Mouse (Mus musculus): ENCODE measurements around the gene Trappc10.
"Not testable (repeated sequence)": the region's sequence is repeated elsewhere in the genome, so short reads cannot be mapped to it uniquely, and the experiment has no call there.

Gene Trappc10

GRCm38 (mm10) chr10:78211311-78211710 lies 33.1 kb downstream of the Trappc10 start:
- DNase-seq (ENCODE audit: extremely low spot score) = no peak

DNA sequence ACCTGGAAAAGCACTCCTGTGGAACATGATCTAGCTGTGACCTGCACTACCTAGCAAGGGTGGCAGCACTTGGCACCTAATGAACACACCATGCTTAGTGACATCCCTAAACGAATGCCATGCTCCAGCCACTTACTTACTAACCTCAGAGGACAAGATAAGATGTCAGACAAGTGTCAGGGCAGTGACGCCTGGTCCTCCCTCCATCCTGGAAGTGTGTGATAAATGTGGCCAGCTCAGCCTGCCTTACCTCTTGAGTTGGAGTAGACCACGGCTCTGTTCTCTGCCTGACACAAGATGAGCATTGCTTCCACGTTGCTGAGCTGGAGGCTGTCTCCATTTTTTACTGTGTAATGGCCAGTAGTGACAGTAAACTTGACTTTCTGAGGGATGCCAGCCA lies 43.3 kb downstream of the Trappc10 start:
- no peak for DNase-seq (ENCODE audit: extremely low spot score)

DNA sequence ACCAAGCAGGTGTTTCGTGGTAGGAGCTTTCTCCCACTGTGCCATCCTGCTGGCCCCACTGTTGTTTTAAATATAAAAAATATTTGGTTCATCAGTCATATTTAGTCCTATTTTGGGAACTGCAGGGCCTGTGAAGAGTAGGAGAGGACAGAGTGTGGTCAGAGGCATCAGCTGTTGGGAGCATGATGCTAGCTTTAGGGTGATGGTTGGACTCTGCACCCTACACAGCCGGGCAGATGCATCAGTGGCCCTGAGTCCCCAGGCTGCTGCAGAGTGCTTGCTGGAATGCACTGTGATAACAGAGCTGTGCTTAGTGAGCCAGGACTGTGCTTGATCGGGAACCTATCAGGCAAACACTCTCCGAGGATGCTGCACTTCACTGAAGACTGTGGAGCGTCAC lies 51.5 kb downstream of the Trappc10 start:
- DNase-seq (ENCODE audit: extremely low spot score) = no peak

- not testable (repeated sequence) for DNase-seq (ENCODE audit: extremely low spot score)
Measured at GRCm38 (mm10) chr10:78186076-78186475, 58.4 kb downstream of the Trappc10 start.

DNA sequence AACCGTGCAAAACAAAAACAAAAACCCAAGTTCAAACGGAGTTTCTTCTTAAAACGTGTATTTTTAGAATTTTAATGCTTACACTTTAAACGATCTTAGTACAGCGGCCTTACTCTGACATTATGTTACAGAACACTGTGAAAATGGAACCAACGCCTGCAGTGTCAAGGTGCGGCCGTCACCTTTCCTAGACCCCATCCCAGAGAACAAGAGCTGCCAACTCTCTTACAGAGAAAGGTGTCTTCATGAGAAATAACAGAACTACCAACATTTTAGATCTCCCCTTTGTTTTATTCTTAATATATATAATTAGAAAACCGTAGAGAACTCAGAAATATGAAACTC lies 59.1 kb downstream of the Trappc10 start:
- DNase-seq (ENCODE audit: extremely low spot score) = no peak

- peak; percentile 89 for DNase-seq (ENCODE audit: extremely low spot score)
Measured at GRCm38 (mm10) chr10:78184531-78185380, 59.7 kb downstream of the Trappc10 start, which contains the start of gene Pwp2. Gene Pwp2 (minus strand): TSS chr10:78185149.

DNA sequence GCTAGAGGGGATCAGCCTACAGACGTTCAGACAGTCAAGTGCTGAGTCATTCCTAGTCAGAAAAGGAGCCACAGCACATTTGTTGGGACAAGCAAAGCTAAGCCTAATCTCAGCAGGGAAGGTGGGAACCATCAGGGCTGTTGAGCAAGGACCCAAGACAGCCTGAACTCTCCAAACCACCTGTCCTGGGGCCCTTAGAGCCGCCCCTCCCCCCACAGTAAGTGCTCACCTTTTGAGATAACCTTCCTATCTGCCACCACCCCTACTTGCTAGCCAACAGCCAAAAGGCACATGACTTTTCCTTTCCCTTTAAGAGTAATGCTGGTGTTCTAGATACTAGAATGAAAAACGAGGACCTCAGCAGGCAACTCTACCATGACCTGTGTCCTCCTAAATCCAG lies 60.9 kb downstream of the Trappc10 start:
- DNase-seq (ENCODE audit: extremely low spot score) = no peak

DNA sequence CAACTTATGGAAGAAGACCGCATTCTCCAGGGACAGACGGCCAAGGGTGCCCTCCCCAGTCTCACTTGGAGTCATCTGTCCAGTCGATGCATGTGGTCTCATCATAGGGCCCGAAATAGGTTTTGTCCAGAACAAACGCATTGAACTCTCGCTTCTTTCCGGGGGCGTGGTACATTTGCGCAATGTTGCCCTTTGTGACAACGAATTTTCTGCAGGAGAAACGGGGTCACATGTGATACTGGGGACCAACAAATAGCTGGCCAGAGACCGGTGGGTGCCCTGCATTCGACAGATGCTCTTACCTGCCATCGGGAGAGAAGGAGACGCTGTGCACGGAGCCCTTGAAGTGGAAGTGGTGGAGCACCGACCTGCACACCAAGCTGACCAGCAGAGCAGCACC lies 62.1 kb downstream of the Trappc10 start:
- DNase-seq (ENCODE audit: extremely low spot score) = no peak

- DNase-seq (ENCODE audit: extremely low spot score) = no peak
Measured at GRCm38 (mm10) chr10:78174474-78174873, 70.0 kb downstream of the Trappc10 start.

DNA sequence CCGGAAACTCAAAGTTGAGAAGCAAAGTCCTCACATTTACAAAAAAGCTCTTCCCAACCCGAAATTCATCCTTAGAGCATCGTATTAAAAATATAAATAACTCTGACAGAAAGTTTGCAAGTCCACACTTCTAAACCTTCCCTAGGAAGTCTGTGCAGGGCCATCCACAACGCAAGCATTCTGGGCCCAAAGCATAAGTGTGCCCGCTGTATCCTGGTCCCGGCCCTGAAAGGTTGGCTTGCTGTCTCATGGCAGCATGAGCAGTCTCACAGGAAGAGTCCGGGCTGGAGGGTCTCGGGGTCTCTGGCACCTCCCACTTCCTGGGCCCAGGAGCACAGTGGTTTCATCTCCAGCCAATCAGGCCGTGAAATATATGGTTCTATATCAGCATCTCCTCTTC lies 72.9 kb downstream of the Trappc10 start:
- no peak for DNase-seq (ENCODE audit: extremely low spot score)

- no peak for DNase-seq (ENCODE audit: extremely low spot score)
Measured at GRCm38 (mm10) chr10:78171057-78171456, 73.4 kb downstream of the Trappc10 start.

- no peak for DNase-seq (ENCODE audit: extremely low spot score)
Measured at GRCm38 (mm10) chr10:78170445-78170844, 74.0 kb downstream of the Trappc10 start.

- peak; percentile 99 for DNase-seq (ENCODE audit: extremely low spot score)
Measured at GRCm38 (mm10) chr10:78169281-78170042, 75.0 kb downstream of the Trappc10 start, which contains the start of gene D10Jhu81e. Gene D10Jhu81e (minus strand): TSS chr10:78169782.

GRCm38 (mm10) chr10:78168792-78169191 lies 75.6 kb downstream of the Trappc10 start:
- DNase-seq (ENCODE audit: extremely low spot score) = no peak

DNA sequence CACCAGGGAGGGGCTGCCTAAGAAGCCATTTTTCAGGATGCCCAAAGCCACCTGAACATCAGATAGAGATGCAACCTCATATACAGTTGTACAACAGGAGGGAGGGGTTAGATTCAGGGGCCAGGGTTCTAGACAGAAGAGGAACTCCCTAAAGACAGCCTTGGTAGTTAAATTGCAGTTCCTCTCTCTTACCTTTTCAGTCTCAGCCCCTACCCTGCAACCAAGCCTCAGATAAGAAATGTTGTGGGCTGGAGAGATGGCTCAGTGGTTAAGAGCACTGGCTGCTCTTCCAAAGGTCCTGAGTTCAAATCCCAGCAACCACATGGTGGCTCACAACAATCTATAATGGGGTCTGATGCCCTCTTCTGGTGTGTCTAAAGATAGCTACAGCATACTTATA lies 76.7 kb downstream of the Trappc10 start:
- no peak for DNase-seq (ENCODE audit: extremely low spot score)

- DNase-seq (ENCODE audit: extremely low spot score) = no peak
Measured at GRCm38 (mm10) chr10:78167333-78167732, 77.1 kb downstream of the Trappc10 start.

GRCm38 (mm10) chr10:78165256-78166005 lies 79.0 kb downstream of the Trappc10 start:
- no peak for DNase-seq (ENCODE audit: extremely low spot score)

DNA sequence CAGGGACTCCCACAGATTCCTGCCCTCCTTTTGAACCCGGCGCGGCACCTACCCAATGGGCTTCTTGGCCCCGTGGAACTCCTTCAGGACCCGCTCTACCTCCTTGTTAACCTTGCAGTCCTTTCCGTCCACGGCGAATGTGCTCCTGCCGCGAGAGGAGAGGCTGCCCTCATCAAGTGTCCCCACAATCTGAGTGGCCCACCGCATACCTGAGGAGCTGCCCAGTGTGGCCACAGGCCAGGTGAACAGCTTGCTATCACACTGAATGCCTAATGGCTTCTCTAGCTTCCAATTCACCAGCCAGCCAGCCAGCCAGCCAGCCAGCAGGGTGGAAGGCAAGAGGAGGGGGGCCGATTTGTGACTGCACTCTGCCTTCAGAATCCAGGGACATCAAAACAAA lies 79.7 kb downstream of the Trappc10 start:
- no peak for DNase-seq (ENCODE audit: extremely low spot score)

DNA sequence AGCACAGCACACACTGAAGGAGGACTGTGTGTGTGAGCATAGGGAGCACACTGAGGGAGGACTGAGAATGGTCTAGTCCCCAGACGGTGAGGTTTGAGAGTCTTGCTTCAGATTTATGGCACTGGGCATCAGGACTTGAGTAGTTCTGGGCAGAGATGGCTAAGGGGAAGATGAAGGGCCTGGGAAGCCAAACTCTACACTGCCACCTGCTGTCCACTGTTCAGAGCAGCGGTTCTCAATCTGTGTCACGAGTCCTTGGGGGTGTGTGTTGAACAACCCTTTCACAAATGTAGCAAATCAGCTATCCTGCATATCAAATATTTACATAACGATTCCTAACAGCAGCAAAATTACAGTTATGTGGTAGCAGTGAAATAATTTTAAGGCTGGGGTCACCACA lies 80.5 kb downstream of the Trappc10 start:
- DNase-seq (ENCODE audit: extremely low spot score) = peak; percentile 59

GRCm38 (mm10) chr10:78163241-78163640 lies 81.2 kb downstream of the Trappc10 start:
- DNase-seq (ENCODE audit: extremely low spot score) = no peak

GRCm38 (mm10) chr10:78162646-78163045 lies 81.8 kb downstream of the Trappc10 start:
- no peak for DNase-seq (ENCODE audit: extremely low spot score)

DNA sequence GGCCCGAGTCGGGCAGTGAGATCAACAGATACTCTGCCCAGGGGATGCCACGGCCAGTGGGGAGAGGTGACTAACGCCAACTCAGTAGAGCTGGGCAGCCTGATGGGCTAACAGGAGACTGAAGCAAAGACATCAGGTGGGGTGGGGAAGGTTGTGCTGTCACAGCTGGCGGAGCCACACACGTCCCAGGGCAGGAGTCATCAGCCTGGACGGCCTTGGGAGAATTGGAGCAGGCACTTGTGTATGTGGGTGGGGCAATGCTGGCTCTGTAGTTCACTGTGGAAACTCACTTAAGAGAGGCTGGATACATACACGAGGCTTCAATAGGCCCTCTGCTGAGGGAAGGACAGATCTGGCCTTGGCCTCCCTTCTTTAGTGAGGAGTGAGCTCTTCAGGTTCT lies 83.3 kb downstream of the Trappc10 start:
- DNase-seq (ENCODE audit: extremely low spot score) = no peak
